Mouse (Mus musculus) liver, embryonic 14.5 days (tissue): ENCODE measurements around the gene Catsperz.

ENCODE experiments used
- CTCF ChIP-seq: IDR thresholded peaks from 2 replicates; pipeline ENCODE4 v1.5.1; 2016; ENCODE audit warnings: antibody characterized with exemption, low read depth, control low read depth
- EP300 ChIP-seq: IDR thresholded peaks from 2 replicates; pipeline ENCODE4 v1.6.1; 2016; ENCODE audit warnings: antibody characterized with exemption, low read depth

- TF ChIP-seq CTCF: no peak
- TF ChIP-seq EP300: no peak
Measured at GRCm38 (mm10) chr19:6911101-6912074, 13.8 kb downstream of the Catsperz start.
